Mouse (Mus musculus): ENCODE data around the gene Ap1b1.

The Ap1b1 gene

GRCm38 (mm10) chr11:4986695-4987486 lies at the start of gene Ap1b1:
TSS of gene Ap1b1 (plus strand) at chr11:4986824.
- DNase-seq, result peak; percentile 93

GRCm38 (mm10) chr11:4946530-4946929 lies 40.1 kb upstream of the Ap1b1 start:
- peak; percentile 42 for DNase-seq

GRCm38 (mm10) chr11:4946947-4947812 lies 39.4 kb upstream of the Ap1b1 start:
- DNase-seq, result peak; percentile 93

GRCm38 (mm10) chr11:4947813-4948174 lies 38.8 kb upstream of the Ap1b1 start, which contains the start of gene Nefh:
TSS of gene Nefh (minus strand) at chr11:4948064.
- DNase-seq, result peak; percentile 36

GRCm38 (mm10) chr11:4948792-4949191 lies 37.8 kb upstream of the Ap1b1 start:
- no peak for DNase-seq

- peak; percentile 43 for DNase-seq
Observed at GRCm38 (mm10) chr11:4949256-4950044, 37.2 kb upstream of the Ap1b1 start.

GRCm38 (mm10) chr11:4953401-4953800 lies 33.2 kb upstream of the Ap1b1 start:
- no peak for DNase-seq

- DNase-seq, result peak; percentile 72
Observed at GRCm38 (mm10) chr11:4953918-4954317, 32.7 kb upstream of the Ap1b1 start.

- DNase-seq, result no peak
Observed at GRCm38 (mm10) chr11:4963099-4963808, 23.4 kb upstream of the Ap1b1 start.

GRCm38 (mm10) chr11:4966325-4966724 lies 20.3 kb upstream of the Ap1b1 start:
- DNase-seq, result no peak

GRCm38 (mm10) chr11:4966888-4967287 lies 19.7 kb upstream of the Ap1b1 start:
- DNase-seq, result no peak

GRCm38 (mm10) chr11:4967549-4967948 lies 19.1 kb upstream of the Ap1b1 start:
- DNase-seq, result no peak

GRCm38 (mm10) chr11:4968376-4968775 lies 18.2 kb upstream of the Ap1b1 start:
- no peak for DNase-seq

- DNase-seq, result peak; percentile 52
Observed at GRCm38 (mm10) chr11:4972967-4973870, 13.4 kb upstream of the Ap1b1 start.

- no peak for DNase-seq
Observed at GRCm38 (mm10) chr11:4973871-4974256, 12.8 kb upstream of the Ap1b1 start.

GRCm38 (mm10) chr11:4974376-4975122 lies 12.1 kb upstream of the Ap1b1 start:
- DNase-seq, result no peak

GRCm38 (mm10) chr11:4975623-4976022 lies 11.0 kb upstream of the Ap1b1 start:
- DNase-seq, result peak; percentile 64

GRCm38 (mm10) chr11:4983010-4983409 lies 3.6 kb upstream of the Ap1b1 start:
- peak; percentile 11 for DNase-seq

GRCm38 (mm10) chr11:4983538-4983937 lies 3.1 kb upstream of the Ap1b1 start:
- DNase-seq, result no peak

- peak; percentile 20 for DNase-seq
Observed at GRCm38 (mm10) chr11:4984249-4984648, 2.4 kb upstream of the Ap1b1 start.

Data from right cerebral cortex, adult 18-20 months (tissue).